Mouse (Mus musculus) forebrain, embryonic 13.5 days (tissue): ENCODE data around the gene D830030K20Rik. TPM values are rescaled to one million over a fixed set of nuclear protein-coding genes. Genes with fewer than 3 reads are reported as not detected.
"Not testable (repeated sequence)": the region's sequence is repeated elsewhere in the genome, so short reads cannot be mapped to it uniquely, and the experiment has no call there.

Source experiments
- ATAC-seq: fragments of 200-750 bp; cut with Nextera tagmentation; 2 replicates; pipeline ENCODE4 v1.8.0; 2017
- H3K27ac ChIP-seq: fragments of 300-500 bp; sonication (generic); 2 replicates; pipeline ENCODE4 v1.5.1; 2015; ENCODE audit warnings: inconsistent platforms, mild to moderate bottlenecking, moderate library complexity
- H3K27me3 ChIP-seq: fragments of 300-500 bp; sonication (generic); 2 replicates; pipeline ENCODE4 v1.6.1; 2015; ENCODE audit warnings: mild to moderate bottlenecking, inconsistent platforms
- H3K36me3 ChIP-seq: fragments of 300-500 bp; sonication (generic); 2 replicates; pipeline ENCODE4 v1.6.1; 2015; ENCODE audit warnings: mild to moderate bottlenecking, inconsistent platforms; ENCODE audit not compliant: poor library complexity, severe bottlenecking
- H3K4me1 ChIP-seq: fragments of 300-500 bp; sonication (generic); 2 replicates; pipeline ENCODE4 v1.6.1; 2015; ENCODE audit warnings: inconsistent platforms
- H3K4me2 ChIP-seq: fragments of 300-500 bp; sonication (generic); 2 replicates; pipeline ENCODE4 v1.6.1; 2015; ENCODE audit warnings: inconsistent platforms, mild to moderate bottlenecking, moderate library complexity
- H3K4me3 ChIP-seq: fragments of 300-500 bp; sonication (generic); 2 replicates; pipeline ENCODE4 v1.5.1; 2015; ENCODE audit warnings: mild to moderate bottlenecking, inconsistent platforms
- H3K9ac ChIP-seq: fragments of 300-500 bp; sonication (generic); 2 replicates; pipeline ENCODE4 v1.6.1; 2015; ENCODE audit warnings: mild to moderate bottlenecking, inconsistent platforms
- H3K9me3 ChIP-seq: fragments of 300-500 bp; sonication (generic); replicated peaks from 2 replicates; pipeline ENCODE4 v1.6.1; 2016; ENCODE audit warnings: inconsistent platforms
- WGBS: fragments of 180-500 bp; shearing (Covaris S2); methylation state at CpG from one replicate; pipeline ENCODE4 v1.1.7; 2015; 5-methylcytosine and 5-hydroxymethylcytosine counted together
- polyA plus RNA-seq: library from polyadenylated mRNA; unstranded; fragments of >200 nt; fragmentation: Nextera tagmentation; extraction: Ambion mirVana; gene quantifications from 2 replicates; pipeline ENCODE4 v1.2.1, GENCODE M21; 2015

The D830030K20Rik gene
- polyA plus RNA-seq: 11.0 and 13.5 TPM in 2 replicates

DNA sequence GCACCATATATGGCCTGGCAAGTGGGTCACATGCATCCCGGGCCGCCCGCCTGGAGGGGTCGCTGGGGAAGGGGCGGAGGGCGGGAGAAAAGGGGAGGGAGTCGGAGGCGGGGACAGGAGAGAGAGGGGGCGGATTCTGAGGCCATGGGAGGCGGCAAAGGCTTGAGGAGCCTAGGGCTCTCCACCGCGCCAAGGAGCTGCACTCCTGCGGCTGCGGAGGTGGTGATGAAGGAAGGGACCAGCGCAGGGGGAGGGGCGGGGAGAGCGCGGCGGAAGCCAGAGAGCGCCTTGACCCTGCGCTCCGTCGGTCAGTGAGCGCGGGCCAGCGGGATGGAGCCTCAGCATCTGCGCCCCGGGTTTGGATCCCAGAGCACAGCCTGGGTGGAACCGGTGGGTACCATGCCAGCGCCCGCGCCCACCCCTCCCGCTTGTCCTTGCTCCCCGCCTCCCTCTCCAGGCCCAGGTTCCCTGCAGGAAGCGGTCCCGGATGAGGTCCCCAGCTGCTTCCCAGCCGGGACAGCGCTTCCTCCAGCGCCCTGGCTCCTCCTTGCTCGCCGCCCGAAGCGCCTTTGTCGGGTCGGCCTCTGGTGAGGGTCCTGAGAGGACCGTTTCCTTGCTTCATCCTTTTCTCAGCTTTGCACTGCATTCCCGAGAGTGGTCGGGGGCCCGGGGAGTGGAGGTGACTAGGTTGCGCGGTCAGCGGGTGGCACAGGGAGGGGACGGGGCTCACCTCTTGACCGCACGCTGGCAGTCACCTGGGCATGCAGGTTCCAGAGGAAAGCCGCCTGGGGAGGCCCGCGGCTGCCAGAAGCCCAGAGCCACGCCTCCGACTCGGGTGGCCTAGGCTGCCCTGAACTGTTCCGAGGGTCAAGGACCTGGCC, at the start of gene D830030K20Rik:
D830030K20Rik (plus strand) TSS at position 217 of the 881 bp plus-strand sequence.
- Histone ChIP-seq H3K9ac (peak within 1 kb of the TSS; percentile 63), H3K4me3 (peak within 1 kb of the TSS; percentile 51), H3K4me2 (peak within 1 kb of the TSS; percentile 79)
- H3K9me3 ChIP-seq, H3K27ac ChIP-seq, H3K36me3 ChIP-seq, H3K27me3 ChIP-seq, H3K4me1 ChIP-seq: not testable (repeated sequence)
- 0 out of 2 replicates have a peak, but pooled peaks have one; percentile 69 for ATAC-seq
- WGBS: 2% methylated on average over 22 of the region's 62 CpGs

DNA sequence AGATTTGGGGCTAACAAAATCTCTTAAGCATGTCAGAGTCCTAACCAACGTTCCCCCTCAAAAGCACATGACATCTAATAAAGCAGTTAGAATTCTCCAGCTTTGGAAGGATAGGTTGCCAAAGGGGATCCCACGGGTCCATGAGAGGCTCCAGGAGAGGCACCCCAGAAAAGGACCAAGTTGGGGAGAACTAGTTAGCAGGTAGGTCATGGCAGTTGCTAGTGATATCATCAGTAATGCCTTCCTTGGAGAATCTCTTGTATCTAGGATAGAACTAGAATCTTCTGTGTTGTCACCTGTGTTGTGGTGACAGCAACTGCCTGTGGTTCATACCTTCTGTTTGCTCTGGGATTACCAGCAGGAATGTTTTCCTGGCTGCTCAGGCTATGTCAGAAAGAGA, 20.3 kb upstream of the D830030K20Rik start, which contains the start of gene Gm5795:
Gm5795 (plus strand) TSS at position 301 of the 400 bp plus-strand sequence.
- no CpG with 5 or more reads among the region's 2 CpGs for WGBS
- H3K4me3 ChIP-seq, H3K27me3 ChIP-seq, H3K27ac ChIP-seq, H3K9me3 ChIP-seq, ATAC-seq, H3K36me3 ChIP-seq, H3K4me2 ChIP-seq, H3K4me1 ChIP-seq, H3K9ac ChIP-seq: not testable (repeated sequence)

DNA sequence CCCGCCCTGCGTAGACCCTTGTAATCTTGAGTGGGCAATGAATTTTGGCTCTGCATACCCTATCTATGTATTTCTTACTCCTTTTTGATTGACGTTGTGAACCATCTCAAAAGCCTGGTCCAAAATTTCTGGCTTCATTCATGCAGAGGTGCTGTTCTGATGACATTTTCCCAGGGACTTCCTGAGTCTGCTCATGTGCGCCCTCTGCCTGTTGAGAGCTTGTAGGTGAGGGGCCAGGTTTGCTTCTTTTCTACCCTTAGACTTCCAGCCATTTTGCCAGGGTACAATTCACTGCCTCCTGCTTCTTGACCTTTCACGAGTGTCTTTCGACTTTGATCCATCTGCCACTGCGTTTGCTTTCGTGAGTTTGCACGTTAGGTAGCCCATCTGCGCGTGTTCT, 1.1 kb downstream of the D830030K20Rik start:
- ATAC-seq, H3K4me1 ChIP-seq, H3K4me3 ChIP-seq, H3K36me3 ChIP-seq, H3K27me3 ChIP-seq, H3K9ac ChIP-seq, H3K9me3 ChIP-seq, H3K4me2 ChIP-seq, H3K27ac ChIP-seq: not testable (repeated sequence)
- WGBS: 9% methylated on average over 9 of the region's 11 CpGs

DNA sequence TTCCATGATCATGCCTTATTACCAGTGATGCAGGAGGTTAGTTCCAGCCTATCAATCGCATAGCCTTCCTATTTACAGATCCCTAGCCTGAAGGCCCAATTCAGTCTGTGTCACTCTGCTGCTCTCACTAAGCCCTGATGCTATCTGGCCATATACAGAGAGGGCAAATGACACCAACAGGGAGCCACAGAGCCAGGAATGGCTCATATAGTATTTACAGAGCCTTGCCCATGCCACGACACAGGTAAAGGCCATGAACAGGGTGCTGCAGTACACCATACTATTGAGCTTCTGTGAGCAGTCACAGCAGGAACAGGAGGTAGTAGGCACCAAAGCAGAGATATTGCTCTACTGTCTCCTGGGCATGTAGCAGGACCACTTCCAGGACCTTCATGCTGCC, 54.2 kb downstream of the D830030K20Rik start:
- H3K27me3 ChIP-seq, ATAC-seq, H3K27ac ChIP-seq, H3K4me1 ChIP-seq, H3K9me3 ChIP-seq, H3K36me3 ChIP-seq, H3K9ac ChIP-seq, H3K4me3 ChIP-seq, H3K4me2 ChIP-seq: not testable (repeated sequence)
- WGBS: 85% methylated on average over 2 of the region's 2 CpGs

Other genes starting within 250 kb of the D830030K20Rik start
- not detected in 2 replicates for gene Gm2888, start 178.5 kb upstream of the D830030K20Rik start, polyA plus RNA-seq
- 4.7 and 8.1 TPM in 2 replicates for gene Gm2897, start 159.2 kb upstream of the D830030K20Rik start, polyA plus RNA-seq
- gene Gm10340, start 74.5 kb upstream of the D830030K20Rik start, polyA plus RNA-seq: not detected in 2 replicates
- gene Gm5795, start 20.2 kb upstream of the D830030K20Rik start, polyA plus RNA-seq: not detected in 2 replicates
- gene Gm2956, start 124.1 kb downstream of the D830030K20Rik start, polyA plus RNA-seq: 0.37 TPM in 1 of 2 replicates, not detected in the other
- gene Gm10413, start 186.6 kb downstream of the D830030K20Rik start, polyA plus RNA-seq: not detected in 2 replicates
- gene Gm10409, start 204.1 kb downstream of the D830030K20Rik start, polyA plus RNA-seq: 6.2 and 8.9 TPM in 2 replicates
- 4.3 and 4.7 TPM in 2 replicates for gene Gm3005, start 219.6 kb downstream of the D830030K20Rik start, polyA plus RNA-seq
- gene Gm10408, start 240.9 kb downstream of the D830030K20Rik start, polyA plus RNA-seq: not detected in 2 replicates